Mouse (Mus musculus): Measurements from ENCODE around the gene Stat3. TPM values are rescaled to one million over a fixed set of nuclear protein-coding genes. Genes with fewer than 3 reads are reported as not detected.
A peak's percentile ranks its signal among the peaks of the same experiment; 100 is the strongest.

Stat3 gene
- total RNA-seq, 2 experiments from 2014 or later, result 41.7 to 43.6 TPM

- intact Hi-C loops (cut with DNase I; ENCODE audit: low total_unique reads), result loop anchor here (2.0 to 10.0 kb wide), 2 partner anchors 59 to 157 kb away; no protein-coding TSS in a partner anchor
These were observed 41.8 kb downstream of the Stat3 start for GRCm38 (mm10) chr11:100897294-100898231.

DNA sequence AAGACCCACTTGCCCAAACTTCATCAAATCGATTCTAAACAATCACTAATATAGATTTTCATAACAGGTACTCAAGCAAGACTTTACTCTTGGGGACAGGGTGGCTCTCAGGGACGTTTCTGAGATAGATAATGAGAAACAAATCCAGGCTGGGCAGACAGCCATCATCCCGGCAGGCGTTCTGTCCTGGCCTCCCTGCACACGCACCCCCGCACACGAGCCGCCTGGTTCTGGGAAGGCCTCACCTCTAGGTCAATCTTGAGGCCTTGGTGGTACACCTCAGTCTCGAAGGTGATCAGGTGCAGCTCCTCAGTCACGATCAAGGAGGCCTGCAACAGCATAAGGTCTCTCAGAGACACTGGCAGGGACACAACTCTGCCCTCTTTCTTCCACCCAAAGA, 43.3 kb downstream of the Stat3 start:
- intact Hi-C loops (cut with DNase I; ENCODE audit: low total_unique reads), result loop anchor here (2.0 to 10.0 kb wide), 2 partner anchors 61 to 159 kb away; no protein-coding TSS in a partner anchor

More at GRCm38 (mm10) chr11:100897294-100898231, 41.8 kb downstream of the Stat3 start:
- no peak for DNase-seq

DNA sequence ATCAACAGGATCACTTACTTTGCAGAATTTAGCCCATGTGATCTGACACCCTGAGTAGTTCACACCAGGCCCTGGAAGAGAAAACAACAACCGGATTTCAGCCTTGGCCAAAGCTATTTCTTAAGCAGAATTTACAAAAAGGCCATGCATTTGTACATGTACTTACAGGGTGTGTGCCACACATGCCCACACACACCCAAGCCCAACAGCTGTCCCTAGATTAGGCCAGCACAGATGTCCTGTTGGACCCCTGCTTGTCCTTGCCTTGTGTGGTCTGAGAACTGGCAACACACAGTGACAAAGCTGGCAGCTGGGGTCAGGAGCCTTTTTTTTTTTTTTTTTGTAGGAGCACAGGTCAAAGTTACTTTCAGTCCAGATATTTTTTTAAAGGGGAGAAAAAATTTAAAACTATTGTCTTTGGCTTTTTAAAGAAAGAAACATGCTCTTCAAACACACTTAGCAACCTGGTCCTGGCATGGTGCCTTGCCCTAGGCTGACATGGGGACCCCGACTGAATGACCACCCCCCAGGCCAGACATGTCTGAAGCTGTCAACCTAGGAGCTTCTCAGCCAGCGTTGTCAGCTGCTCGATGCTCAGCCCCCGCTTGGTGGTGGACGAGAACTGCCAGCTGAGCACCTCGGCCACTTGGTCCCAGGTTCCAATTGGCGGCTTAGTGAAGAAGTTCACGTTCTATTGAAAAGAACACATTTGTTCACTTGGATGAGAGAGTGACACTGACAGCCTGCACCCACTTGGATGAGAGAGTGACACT, 45.0 kb downstream of the Stat3 start:
- DNase-seq, result no peak
- intact Hi-C loops (cut with DNase I; ENCODE audit: low total_unique reads), result loop anchor here (10.0 kb wide), 1 partner anchor 160 kb away; no protein-coding TSS in a partner anchor

More for the DNA sequence above, 43.3 kb downstream of the Stat3 start:
- no peak for DNase-seq

- intact Hi-C loops (cut with DNase I; ENCODE audit: low total_unique reads), result loop anchor here (10.0 kb wide), 1 partner anchor 161 kb away; no protein-coding TSS in a partner anchor
- DNase-seq, result peak; percentile 89
These were observed 45.9 kb downstream of the Stat3 start for GRCm38 (mm10) chr11:100893482-100893881.

GRCm38 (mm10) chr11:100892435-100892834, 46.9 kb downstream of the Stat3 start:
- DNase-seq, result no peak

GRCm38 (mm10) chr11:100891256-100892123, 47.9 kb downstream of the Stat3 start:
- no peak for DNase-seq
- intact Hi-C loops (cut with DNase I; ENCODE audit: low total_unique reads), result loop anchor here (10.0 kb wide), 1 partner anchor 163 kb away; no protein-coding TSS in a partner anchor

More at GRCm38 (mm10) chr11:100892435-100892834, 46.9 kb downstream of the Stat3 start:
- intact Hi-C loops (cut with DNase I; ENCODE audit: low total_unique reads), result loop anchor here (10.0 kb wide), 1 partner anchor 162 kb away; no protein-coding TSS in a partner anchor

DNA sequence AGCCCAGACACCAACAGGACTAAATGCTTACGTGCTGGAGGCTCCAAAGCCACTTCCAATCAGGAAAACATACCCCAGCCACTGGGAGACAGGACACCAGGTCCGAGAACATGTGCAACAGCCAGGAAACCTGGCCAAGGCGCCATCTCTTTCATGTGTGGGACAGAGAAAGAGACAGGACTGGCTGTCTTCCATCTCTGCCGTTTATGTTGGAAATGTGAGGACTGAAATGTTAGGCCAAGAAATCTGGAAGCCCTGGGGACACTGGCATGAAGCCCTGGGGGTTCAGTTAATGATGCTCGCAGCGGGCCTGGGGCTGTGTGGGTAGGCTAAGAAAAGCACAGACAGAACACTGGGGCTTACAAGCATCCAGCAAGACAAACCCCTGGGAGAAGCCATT, 48.9 kb downstream of the Stat3 start:
- intact Hi-C loops (cut with DNase I; ENCODE audit: low total_unique reads), result loop anchor here (10.0 kb wide), 1 partner anchor 164 kb away; no protein-coding TSS in a partner anchor
- no peak for DNase-seq

- intact Hi-C loops (cut with DNase I; ENCODE audit: low total_unique reads), result loop anchor here (5.0 to 10.0 kb wide), 2 partner anchors 296 to 804 kb away; no protein-coding TSS in a partner anchor
These were observed 51.0 kb downstream of the Stat3 start for GRCm38 (mm10) chr11:100888348-100888820.

DNA sequence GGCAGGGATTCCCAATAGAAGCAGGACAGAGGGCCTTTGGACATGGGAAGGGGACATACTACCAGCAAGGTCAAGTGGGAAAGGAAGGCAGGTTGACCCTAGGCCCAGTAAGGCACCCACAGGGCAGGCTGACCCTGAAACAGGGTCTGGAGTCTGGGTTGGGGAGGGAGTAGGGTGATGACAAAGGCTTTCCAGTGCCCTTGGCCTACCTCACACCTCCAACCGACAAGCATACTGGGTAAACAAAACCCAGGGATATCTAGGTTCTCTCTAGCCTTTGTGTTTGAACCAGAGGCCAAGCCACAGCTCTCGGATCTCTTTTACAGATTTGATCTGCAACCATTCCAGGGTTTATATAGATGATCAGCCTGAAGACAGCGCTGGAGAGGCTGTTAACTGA, 51.6 kb downstream of the Stat3 start:
- intact Hi-C loops (cut with DNase I; ENCODE audit: low total_unique reads), result loop anchor here (5.0 to 10.0 kb wide), 2 partner anchors 297 to 805 kb away; no protein-coding TSS in a partner anchor
- no peak for DNase-seq

More at GRCm38 (mm10) chr11:100888348-100888820, 51.0 kb downstream of the Stat3 start:
- no peak for DNase-seq

- DNase-seq, result no peak
- intact Hi-C loops (cut with DNase I; ENCODE audit: low total_unique reads), result loop anchor here (5.0 to 10.0 kb wide), 2 partner anchors 298 to 805 kb away; no protein-coding TSS in a partner anchor
These were observed 52.1 kb downstream of the Stat3 start for GRCm38 (mm10) chr11:100887236-100887635.

GRCm38 (mm10) chr11:100886188-100886740, 53.1 kb downstream of the Stat3 start:
- intact Hi-C loops (cut with DNase I; ENCODE audit: low total_unique reads), result loop anchor here (5.0 to 10.0 kb wide), 2 partner anchors 299 to 806 kb away; no protein-coding TSS in a partner anchor
- DNase-seq, result no peak

DNA sequence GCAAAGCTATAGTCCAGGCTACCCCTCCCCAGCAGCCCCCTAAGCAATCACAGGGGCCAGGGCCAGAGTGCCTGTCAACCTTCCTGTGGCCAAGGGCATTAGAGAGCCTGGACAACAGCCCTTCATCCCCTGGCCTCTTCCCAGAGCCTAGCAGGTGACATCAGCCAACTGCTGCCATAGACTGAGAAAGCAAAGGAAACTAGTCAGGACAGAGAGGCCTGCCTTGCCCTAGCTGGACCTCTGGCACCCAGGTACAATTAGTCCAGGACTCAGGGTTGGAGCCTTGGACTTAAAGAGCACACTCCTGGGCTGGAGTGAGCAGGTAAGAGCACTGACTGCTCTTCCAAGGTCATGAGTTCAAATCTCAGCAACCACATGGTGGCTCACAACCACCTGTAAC, 53.9 kb downstream of the Stat3 start:
- intact Hi-C loops (cut with DNase I; ENCODE audit: low total_unique reads), result loop anchor here (5.0 to 10.0 kb wide), 2 partner anchors 299 to 807 kb away; no protein-coding TSS in a partner anchor
- DNase-seq, result no peak

DNA sequence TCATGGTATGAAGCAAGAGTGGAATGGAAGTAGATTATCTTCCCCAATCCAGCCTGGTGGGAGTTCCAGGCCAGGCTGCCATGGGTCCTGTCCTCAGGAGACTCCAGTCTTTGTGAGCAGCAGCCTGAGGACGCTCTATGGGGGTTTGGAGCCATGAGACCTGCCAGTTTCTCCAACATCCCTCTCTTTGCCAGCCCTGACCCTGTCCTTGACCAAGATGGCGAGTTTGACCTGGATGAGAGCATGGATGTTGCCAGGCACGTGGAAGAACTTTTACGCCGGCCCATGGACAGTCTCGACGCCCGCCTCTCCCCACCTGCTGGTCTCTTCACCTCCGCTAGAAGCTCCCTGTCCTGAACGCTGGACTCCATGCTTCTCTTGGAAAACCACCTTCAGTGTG, 55.7 kb downstream of the Stat3 start:
- no peak for DNase-seq
- intact Hi-C loops (cut with DNase I; ENCODE audit: low total_unique reads), result loop anchor here (10.0 kb wide), 1 partner anchor 301 kb away; no protein-coding TSS in a partner anchor

- no peak for DNase-seq
- intact Hi-C loops (cut with DNase I; ENCODE audit: low total_unique reads), result loop anchor here (10.0 kb wide), 1 partner anchor 305 kb away; no protein-coding TSS in a partner anchor
These were observed 59.8 kb downstream of the Stat3 start for GRCm38 (mm10) chr11:100879321-100880078.

GRCm38 (mm10) chr11:100875761-100876160, 63.6 kb downstream of the Stat3 start:
- DNase-seq, result no peak
- intact Hi-C loops (cut with DNase I; ENCODE audit: low total_unique reads), result no loop called here

DNA sequence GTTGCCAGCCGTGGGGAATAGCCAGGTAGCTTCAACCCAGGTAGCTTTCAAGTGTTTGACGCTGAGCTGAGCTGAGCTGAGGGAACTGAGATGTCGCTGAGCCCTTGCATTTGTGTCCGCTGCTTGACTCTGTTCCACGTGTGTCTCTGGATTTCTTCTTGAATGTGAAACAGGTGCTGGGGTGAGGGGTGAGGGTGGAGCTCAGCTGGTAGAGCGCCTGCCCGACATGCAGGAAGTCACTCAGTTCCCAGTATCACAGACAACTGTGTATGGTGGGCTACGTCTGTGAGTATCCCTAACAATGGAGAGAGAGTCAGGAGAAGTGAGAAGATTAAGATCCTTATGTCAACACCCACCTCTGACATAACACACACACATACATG, 68.4 kb downstream of the Stat3 start:
- DNase-seq, result no peak
- intact Hi-C loops (cut with DNase I; ENCODE audit: low total_unique reads), result no loop called here
